Mouse (Mus musculus): ENCODE measurements around the gene Ccdc32. TPM values are rescaled to one million over a fixed set of nuclear protein-coding genes. Genes with fewer than 3 reads are reported as not detected.
"Not testable (repeated sequence)": the region's sequence is repeated elsewhere in the genome, so short reads cannot be mapped to it uniquely, and the experiment has no call there.

The Ccdc32 gene
- polyA plus RNA-seq, 1 experiment: 20.9 TPM

- TF ChIP-seq CTCF (IDR thresholded peaks at IDR 0.05; ENCODE audit: borderline replicate concordance, extremely low read depth, insufficient read depth, insufficient read length) (no peak), POLR2A (IDR thresholded peaks at IDR 0.05; ENCODE audit: borderline replicate concordance, extremely low read depth, insufficient read depth, insufficient read length, poor library complexity, severe bottlenecking) (no peak)
- DNase-seq (ENCODE audit: low read depth): no peak
These were observed 3.0 kb upstream of the Ccdc32 start for GRCm38 (mm10) chr2:119032191-119032590.

DNA sequence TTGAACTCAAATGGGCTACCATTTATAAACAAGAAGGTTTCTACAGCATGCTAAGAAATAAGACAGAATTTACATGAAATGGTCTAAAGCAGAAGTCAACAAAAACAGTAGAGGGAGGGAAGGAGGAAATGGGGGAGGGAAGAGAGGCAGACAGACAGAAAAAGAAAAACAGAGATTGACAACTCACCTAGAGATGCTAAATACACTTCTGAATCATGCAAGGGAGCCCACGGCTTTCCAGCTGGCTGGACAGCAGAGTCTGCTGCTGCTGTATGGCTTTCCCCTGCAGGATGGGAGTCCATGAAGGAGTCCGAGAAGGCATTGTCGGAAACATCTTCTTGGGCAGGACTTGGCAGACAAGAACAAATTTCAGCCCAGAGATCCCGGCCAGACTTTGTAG, 2.2 kb downstream of the Ccdc32 start:
- no peak for DNase-seq (ENCODE audit: low read depth)
- TF ChIP-seq POLR2A (IDR thresholded peaks at IDR 0.05; ENCODE audit: borderline replicate concordance, extremely low read depth, insufficient read depth, insufficient read length, poor library complexity, severe bottlenecking) (no peak), CTCF (IDR thresholded peaks at IDR 0.05; ENCODE audit: borderline replicate concordance, extremely low read depth, insufficient read depth, insufficient read length) (no peak)

DNA sequence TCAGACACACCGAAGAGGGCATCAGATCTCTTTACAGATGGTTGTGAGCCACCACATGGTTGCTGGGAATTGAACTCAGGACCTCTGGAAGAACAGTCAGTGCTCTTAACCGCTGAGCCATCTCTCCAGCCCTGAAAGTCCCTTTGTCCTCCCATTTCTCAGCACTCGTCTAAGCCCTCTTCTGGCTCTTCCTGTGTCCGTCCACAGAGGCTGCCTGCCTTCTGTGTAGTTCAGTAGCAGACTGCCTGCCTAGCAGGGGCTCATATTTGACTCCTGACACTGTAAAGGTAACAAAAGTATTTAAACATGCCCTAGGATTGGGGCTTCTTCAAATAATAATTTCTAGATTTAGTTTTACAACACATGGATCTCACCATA, 4.0 kb downstream of the Ccdc32 start:
- TF ChIP-seq POLR2A (IDR thresholded peaks at IDR 0.05; ENCODE audit: borderline replicate concordance, extremely low read depth, insufficient read depth, insufficient read length, poor library complexity, severe bottlenecking) (no peak), CTCF (IDR thresholded peaks at IDR 0.05; ENCODE audit: borderline replicate concordance, extremely low read depth, insufficient read depth, insufficient read length) (no peak)
- DNase-seq (ENCODE audit: low read depth): no peak

DNA sequence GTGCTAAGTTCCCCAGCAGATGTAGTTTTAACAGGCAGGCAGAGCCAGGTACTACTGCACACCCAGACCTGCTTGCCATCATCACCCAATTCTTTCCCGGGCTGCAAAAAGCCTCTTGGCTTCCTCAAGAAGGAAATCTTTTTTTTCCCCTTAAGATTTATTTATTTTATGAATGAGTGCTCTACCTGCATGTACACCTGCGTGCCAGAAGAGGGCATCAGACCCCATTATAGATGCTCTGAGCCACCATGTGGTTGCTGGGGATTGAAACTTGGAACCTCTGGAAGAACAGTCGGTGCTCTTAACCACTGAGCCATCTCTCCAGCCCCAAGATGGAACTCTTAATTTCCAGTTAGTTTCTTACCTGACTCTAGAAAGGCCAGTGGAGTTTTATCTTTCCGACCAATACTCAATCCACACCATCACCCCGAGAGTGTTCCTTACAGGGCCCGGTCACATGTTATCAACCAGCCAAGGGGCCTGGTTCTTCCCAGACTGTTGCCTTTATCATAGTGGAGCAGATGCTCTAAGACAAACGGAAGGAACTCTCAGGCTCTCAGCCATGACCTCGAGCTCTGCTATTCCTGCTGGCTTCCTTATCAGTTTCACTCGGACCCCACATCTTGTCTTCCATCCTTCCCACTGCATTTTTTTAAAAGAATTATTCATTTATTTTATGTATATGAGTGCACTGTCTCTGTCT, 4.5 kb downstream of the Ccdc32 start:
- TF ChIP-seq POLR2A (IDR thresholded peaks at IDR 0.05; ENCODE audit: borderline replicate concordance, extremely low read depth, insufficient read depth, insufficient read length, poor library complexity, severe bottlenecking) (no peak), CTCF (IDR thresholded peaks at IDR 0.05; ENCODE audit: borderline replicate concordance, extremely low read depth, insufficient read depth, insufficient read length) (peak; percentile 41; the same call in 1 of the 2 replicates)
- peak; percentile 21 for DNase-seq (ENCODE audit: low read depth)

DNA sequence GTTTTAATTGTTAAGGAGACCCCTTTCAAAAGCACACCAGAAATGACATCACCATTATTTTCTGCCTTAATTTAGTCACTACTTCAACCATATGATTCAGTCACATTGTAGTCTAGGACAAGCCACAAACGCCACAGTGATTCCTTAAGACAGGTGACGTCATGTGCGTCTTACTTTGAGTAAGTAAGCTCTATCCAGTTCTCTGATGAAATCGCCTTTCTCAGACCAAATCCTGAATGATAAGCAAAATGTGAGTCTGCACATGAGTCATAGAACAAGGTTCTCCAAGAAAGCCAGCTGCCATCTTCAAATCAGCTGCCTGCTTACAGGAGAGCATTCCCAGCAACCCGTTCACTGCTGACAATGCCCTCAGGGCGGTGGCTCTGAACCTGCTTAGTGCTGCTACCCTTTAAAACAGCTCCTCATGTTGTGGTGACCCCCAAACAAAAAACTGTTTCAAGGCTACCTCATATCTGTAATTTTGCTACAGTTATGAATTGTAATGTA, 6.0 kb downstream of the Ccdc32 start:
- no peak for DNase-seq (ENCODE audit: low read depth)
- TF ChIP-seq CTCF (IDR thresholded peaks at IDR 0.05; ENCODE audit: borderline replicate concordance, extremely low read depth, insufficient read depth, insufficient read length) (no peak), POLR2A (IDR thresholded peaks at IDR 0.05; ENCODE audit: borderline replicate concordance, extremely low read depth, insufficient read depth, insufficient read length, poor library complexity, severe bottlenecking) (no peak)

GRCm38 (mm10) chr2:119019538-119019937, 9.7 kb downstream of the Ccdc32 start:
- TF ChIP-seq CTCF (IDR thresholded peaks at IDR 0.05; ENCODE audit: borderline replicate concordance, extremely low read depth, insufficient read depth, insufficient read length) (no peak), POLR2A (IDR thresholded peaks at IDR 0.05; ENCODE audit: borderline replicate concordance, extremely low read depth, insufficient read depth, insufficient read length, poor library complexity, severe bottlenecking) (no peak)
- DNase-seq (ENCODE audit: low read depth): peak; percentile 82

DNA sequence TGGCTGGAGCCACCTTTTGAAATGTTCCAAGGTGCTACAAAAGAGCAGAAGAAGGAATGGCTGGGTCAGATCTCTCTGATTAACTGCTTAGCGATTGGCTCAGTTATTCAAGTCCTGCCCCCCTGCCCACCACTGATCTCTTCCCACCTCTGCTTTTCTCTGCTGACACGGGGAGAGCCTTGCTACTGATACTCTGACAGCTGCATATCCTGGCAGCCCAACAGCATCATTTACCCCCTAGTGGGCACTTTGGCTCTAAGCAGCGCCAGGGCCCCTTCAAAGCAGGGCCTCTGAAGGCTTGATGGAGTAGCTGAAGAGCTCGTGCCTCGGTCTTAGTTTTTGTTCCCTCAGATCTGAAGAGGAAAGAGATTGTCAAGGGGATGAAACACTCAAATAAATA, 10.1 kb downstream of the Ccdc32 start:
- TF ChIP-seq CTCF (IDR thresholded peaks at IDR 0.05; ENCODE audit: borderline replicate concordance, extremely low read depth, insufficient read depth, insufficient read length) (peak; percentile 54; the same call in 1 of the 2 replicates), POLR2A (IDR thresholded peaks at IDR 0.05; ENCODE audit: borderline replicate concordance, extremely low read depth, insufficient read depth, insufficient read length, poor library complexity, severe bottlenecking) (no peak)
- peak; percentile 85 for DNase-seq (ENCODE audit: low read depth)

- peak; percentile 85 for DNase-seq (ENCODE audit: low read depth)
- TF ChIP-seq CTCF (IDR thresholded peaks at IDR 0.05; ENCODE audit: borderline replicate concordance, extremely low read depth, insufficient read depth, insufficient read length): no peak
- no peak for TF ChIP-seq POLR2A (IDR thresholded peaks at IDR 0.05; ENCODE audit: borderline replicate concordance, extremely low read depth, insufficient read depth, insufficient read length, poor library complexity, severe bottlenecking)
These were observed 10.6 kb downstream of the Ccdc32 start for GRCm38 (mm10) chr2:119018391-119019122.

DNA sequence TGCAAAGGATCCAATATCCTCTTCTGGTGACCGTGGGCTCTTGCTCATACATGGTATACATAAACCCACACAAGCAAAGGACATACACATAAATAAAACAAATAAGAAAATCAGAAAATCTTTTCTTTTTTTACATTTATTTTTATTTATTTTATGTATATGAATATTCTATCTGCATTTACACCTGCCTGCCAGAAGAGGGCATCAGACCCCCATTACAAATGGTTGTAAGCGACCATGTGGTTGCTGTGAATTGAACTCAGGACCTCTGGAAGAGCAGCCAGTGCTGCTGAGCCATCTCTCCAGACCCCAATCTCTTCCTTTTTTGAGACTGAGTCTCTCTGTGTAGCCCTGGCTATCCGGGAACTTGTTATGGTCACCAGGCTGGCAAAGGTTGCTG, 11.5 kb downstream of the Ccdc32 start:
- TF ChIP-seq CTCF (IDR thresholded peaks at IDR 0.05; ENCODE audit: borderline replicate concordance, extremely low read depth, insufficient read depth, insufficient read length): peak; percentile 23; the same call in 1 of the 2 replicates
- no peak for TF ChIP-seq POLR2A (IDR thresholded peaks at IDR 0.05; ENCODE audit: borderline replicate concordance, extremely low read depth, insufficient read depth, insufficient read length, poor library complexity, severe bottlenecking)
- no peak for DNase-seq (ENCODE audit: low read depth)

- not testable (repeated sequence) for DNase-seq (ENCODE audit: low read depth)
These were observed 12.9 kb downstream of the Ccdc32 start for GRCm38 (mm10) chr2:119016312-119016711.

DNA sequence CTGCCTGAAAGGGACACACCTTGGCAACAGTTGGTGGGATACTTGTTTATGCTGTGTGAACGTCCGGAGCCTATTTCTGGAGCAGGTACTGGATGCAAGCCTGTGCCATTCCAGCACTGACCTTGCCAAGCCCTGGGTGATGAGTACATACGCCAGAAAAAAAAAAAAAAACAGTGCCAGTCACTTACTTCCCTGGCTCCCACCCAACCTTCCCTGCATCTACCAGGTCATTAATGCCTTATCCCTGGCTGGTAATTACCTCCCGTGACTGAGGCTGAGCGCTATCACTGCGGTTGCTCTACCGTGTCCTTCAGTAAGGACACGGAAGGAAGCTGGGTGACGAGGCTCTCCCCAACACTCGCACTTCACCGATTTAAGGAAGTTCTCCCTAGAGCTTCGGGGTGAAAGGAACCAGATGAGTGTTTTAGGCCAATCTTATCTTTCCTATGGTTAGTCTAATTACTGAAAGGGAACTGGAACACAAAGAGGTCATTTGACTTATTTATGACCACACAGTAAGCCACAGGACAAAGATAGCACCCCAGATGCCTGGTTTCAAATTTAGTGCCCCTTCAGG, 13.5 kb downstream of the Ccdc32 start:
- TF ChIP-seq POLR2A (IDR thresholded peaks at IDR 0.05; ENCODE audit: borderline replicate concordance, extremely low read depth, insufficient read depth, insufficient read length, poor library complexity, severe bottlenecking) (no peak), CTCF (IDR thresholded peaks at IDR 0.05; ENCODE audit: borderline replicate concordance, extremely low read depth, insufficient read depth, insufficient read length) (no peak)
- DNase-seq (ENCODE audit: low read depth): peak; percentile 36

Measured in brain, embryonic 14.5 days (tissue).